Mouse (Mus musculus) limb, embryonic 10.5 days (tissue): ENCODE data around the gene Iars2. TPM values are rescaled to one million over a fixed set of nuclear protein-coding genes. Genes with fewer than 3 reads are reported as not detected.

Experiments used
- DNase-seq: peaks from one replicate; pipeline ENCODE4 v3.0.0-alpha.2; 2017; ENCODE audit warnings: low spot score
- H3K27ac ChIP-seq: fragments of 300-500 bp; sonication (generic); 2 replicates; pipeline ENCODE4 v1.5.1; 2016; ENCODE audit warnings: mild to moderate bottlenecking
- H3K27me3 ChIP-seq: fragments of 300-500 bp; sonication (generic); 2 replicates; pipeline ENCODE4 v1.6.1; 2016; ENCODE audit warnings: low read depth, mild to moderate bottlenecking; ENCODE audit not compliant: poor library complexity, severe bottlenecking
- H3K36me3 ChIP-seq: fragments of 300-500 bp; sonication (generic); 2 replicates; pipeline ENCODE4 v1.6.1; 2016; ENCODE audit warnings: mild to moderate bottlenecking, moderate library complexity
- H3K4me1 ChIP-seq: fragments of 300-500 bp; sonication (generic); 2 replicates; pipeline ENCODE4 v1.6.1; 2016
- H3K4me3 ChIP-seq: fragments of 300-500 bp; sonication (generic); 2 replicates; pipeline ENCODE4 v1.5.1; 2016; ENCODE audit warnings: mild to moderate bottlenecking, moderate library complexity
- H3K9me3 ChIP-seq: fragments of 300-500 bp; sonication (generic); replicated peaks from 2 replicates; pipeline ENCODE4 v1.6.1; 2016; ENCODE audit warnings: mild to moderate bottlenecking
- WGBS: fragments of 180-500 bp; shearing (Covaris S2); methylation state at CpG from one replicate; pipeline ENCODE4 v1.1.7; 2016; 5-methylcytosine and 5-hydroxymethylcytosine counted together
- polyA plus RNA-seq: library from polyadenylated mRNA; unstranded; fragments of >200 nt; fragmentation: Nextera tagmentation; extraction: Ambion mirVana; gene quantifications from 2 replicates; pipeline ENCODE4 v1.2.1, GENCODE M21; 2016

Iars2 gene
- polyA plus RNA-seq, 1 experiment from 2014 or later, result 27.8 TPM

- peak; percentile 39 for DNase-seq
- peaks cover 82% of the 10 kb centered on the region for H3K36me3 ChIP-seq
- no peak overlapping the region for H3K4me3 ChIP-seq
- H3K4me1 ChIP-seq, result no peaks in the 10 kb centered on the region
- no peak overlapping the region for H3K27ac ChIP-seq
- 63% methylated on average over 14 of the region's 14 CpGs for WGBS
- H3K9me3 ChIP-seq, result no peaks in the 10 kb centered on the region
- H3K27me3 ChIP-seq, result no peaks in the 10 kb centered on the region
Observed at GRCm38 (mm10) chr1:185262565-185262964, 66.6 kb downstream of the Iars2 start.

GRCm38 (mm10) chr1:185256753-185257152, 72.4 kb downstream of the Iars2 start:
- Histone ChIP-seq H3K27me3 (no peaks in the 10 kb centered on the region), H3K4me1 (no peaks in the 10 kb centered on the region), H3K9me3 (no peaks in the 10 kb centered on the region), H3K36me3 (peaks cover 66% of the 10 kb centered on the region), H3K4me3 (no peak overlapping the region), H3K27ac (no peak overlapping the region)
- DNase-seq, result no peak
- 40% methylated on average over 3 of the region's 3 CpGs for WGBS

- DNase-seq, result no peak
- H3K9me3 ChIP-seq, result no peaks in the 10 kb centered on the region
- no peak overlapping the region for H3K27ac ChIP-seq
- no peaks in the 10 kb centered on the region for H3K27me3 ChIP-seq
- no peak overlapping the region for H3K4me3 ChIP-seq
- H3K4me1 ChIP-seq, result no peaks in the 10 kb centered on the region
- WGBS, result 96% methylated on average over 12 of the region's 12 CpGs
- H3K36me3 ChIP-seq, result peaks cover 66% of the 10 kb centered on the region
Observed at GRCm38 (mm10) chr1:185255336-185255735, 73.9 kb downstream of the Iars2 start.

- H3K27me3 ChIP-seq, result no peaks in the 10 kb centered on the region
- H3K9me3 ChIP-seq, result no peaks in the 10 kb centered on the region
- H3K27ac ChIP-seq, result no peak overlapping the region
- H3K4me1 ChIP-seq, result no peaks in the 10 kb centered on the region
- 87% methylated on average over 12 of the region's 12 CpGs for WGBS
- H3K36me3 ChIP-seq, result peaks cover 70% of the 10 kb centered on the region
- no peak overlapping the region for H3K4me3 ChIP-seq
- DNase-seq, result no peak
Observed at GRCm38 (mm10) chr1:185253140-185253892, 75.9 kb downstream of the Iars2 start.

- Histone ChIP-seq H3K9me3 (no peaks in the 10 kb centered on the region), H3K4me3 (no peak overlapping the region), H3K36me3 (peaks cover 80% of the 10 kb centered on the region), H3K27ac (no peak overlapping the region), H3K27me3 (no peaks in the 10 kb centered on the region), H3K4me1 (no peaks in the 10 kb centered on the region)
- DNase-seq, result no peak
- WGBS, result 96% methylated on average over 3 of the region's 3 CpGs
Observed at GRCm38 (mm10) chr1:185252351-185252750, 76.8 kb downstream of the Iars2 start.

GRCm38 (mm10) chr1:185248728-185249127, 80.5 kb downstream of the Iars2 start:
- 93% methylated on average over 8 of the region's 8 CpGs for WGBS
- Histone ChIP-seq H3K27me3 (no peaks in the 10 kb centered on the region), H3K9me3 (no peaks in the 10 kb centered on the region), H3K36me3 (peaks cover 80% of the 10 kb centered on the region), H3K27ac (no peak overlapping the region), H3K4me1 (no peaks in the 10 kb centered on the region), H3K4me3 (no peak overlapping the region)
- no peak for DNase-seq

GRCm38 (mm10) chr1:185247429-185248085, 81.6 kb downstream of the Iars2 start:
- H3K27ac ChIP-seq, result peak overlapping the region; percentile 53; the same call in 1 of the 2 replicates
- H3K9me3 ChIP-seq, result no peaks in the 10 kb centered on the region
- H3K36me3 ChIP-seq, result peaks cover 80% of the 10 kb centered on the region
- H3K4me1 ChIP-seq, result no peaks in the 10 kb centered on the region
- DNase-seq, result no peak
- no peaks in the 10 kb centered on the region for H3K27me3 ChIP-seq
- 89% methylated on average over 20 of the region's 20 CpGs for WGBS
- no peak overlapping the region for H3K4me3 ChIP-seq

- H3K36me3 ChIP-seq, result peaks cover 76% of the 10 kb centered on the region
- H3K27me3 ChIP-seq, result no peaks in the 10 kb centered on the region
- no peaks in the 10 kb centered on the region for H3K4me1 ChIP-seq
- 75% methylated on average over 7 of the region's 7 CpGs for WGBS
- DNase-seq, result no peak
- no peak overlapping the region for H3K4me3 ChIP-seq
- no peaks in the 10 kb centered on the region for H3K9me3 ChIP-seq
- no peak overlapping the region for H3K27ac ChIP-seq
Observed at GRCm38 (mm10) chr1:185245456-185245855, 83.7 kb downstream of the Iars2 start.

- Histone ChIP-seq H3K36me3 (peaks cover 65% of the 10 kb centered on the region), H3K4me1 (no peaks in the 10 kb centered on the region), H3K27me3 (no peaks in the 10 kb centered on the region), H3K27ac (no peak overlapping the region), H3K4me3 (no peak overlapping the region), H3K9me3 (no peaks in the 10 kb centered on the region)
- DNase-seq, result no peak
- WGBS, result 92% methylated on average over 8 of the region's 8 CpGs
Observed at GRCm38 (mm10) chr1:185243013-185243412, 86.2 kb downstream of the Iars2 start.

- no peaks in the 10 kb centered on the region for H3K4me1 ChIP-seq
- 87% methylated on average over 4 of the region's 4 CpGs for WGBS
- DNase-seq, result no peak
Observed at GRCm38 (mm10) chr1:185236530-185236929, 92.7 kb downstream of the Iars2 start.

GRCm38 (mm10) chr1:185235837-185236236, 93.4 kb downstream of the Iars2 start:
- Histone ChIP-seq H3K36me3 (peaks cover 50% of the 10 kb centered on the region), H3K4me3 (no peak overlapping the region), H3K9me3 (no peaks in the 10 kb centered on the region), H3K27me3 (no peaks in the 10 kb centered on the region), H3K27ac (no peak overlapping the region), H3K4me1 (no peaks in the 10 kb centered on the region)
- DNase-seq, result no peak
- WGBS, result 96% methylated on average over 5 of the region's 5 CpGs

More at GRCm38 (mm10) chr1:185236530-185236929, 92.7 kb downstream of the Iars2 start:
- H3K36me3 ChIP-seq, result peaks cover 55% of the 10 kb centered on the region
- H3K27me3 ChIP-seq, result no peaks in the 10 kb centered on the region
- H3K4me3 ChIP-seq, result no peak overlapping the region
- no peak overlapping the region for H3K27ac ChIP-seq
- H3K9me3 ChIP-seq, result no peaks in the 10 kb centered on the region
